Mouse (Mus musculus) urinary bladder, postnatal 14 days (tissue): Measurements from ENCODE around the gene Spag17.
A peak's percentile ranks its signal among the peaks of the same experiment; 100 is the strongest.
"Not testable (repeated sequence)": the region's sequence is repeated elsewhere in the genome, so short reads cannot be mapped to it uniquely, and the experiment has no call there.

Source experiments
- DNase-seq: peaks from one replicate; pipeline ENCODE4 v3.0.0; 2021; ENCODE audit warnings: low spot score

The Spag17 gene

DNA sequence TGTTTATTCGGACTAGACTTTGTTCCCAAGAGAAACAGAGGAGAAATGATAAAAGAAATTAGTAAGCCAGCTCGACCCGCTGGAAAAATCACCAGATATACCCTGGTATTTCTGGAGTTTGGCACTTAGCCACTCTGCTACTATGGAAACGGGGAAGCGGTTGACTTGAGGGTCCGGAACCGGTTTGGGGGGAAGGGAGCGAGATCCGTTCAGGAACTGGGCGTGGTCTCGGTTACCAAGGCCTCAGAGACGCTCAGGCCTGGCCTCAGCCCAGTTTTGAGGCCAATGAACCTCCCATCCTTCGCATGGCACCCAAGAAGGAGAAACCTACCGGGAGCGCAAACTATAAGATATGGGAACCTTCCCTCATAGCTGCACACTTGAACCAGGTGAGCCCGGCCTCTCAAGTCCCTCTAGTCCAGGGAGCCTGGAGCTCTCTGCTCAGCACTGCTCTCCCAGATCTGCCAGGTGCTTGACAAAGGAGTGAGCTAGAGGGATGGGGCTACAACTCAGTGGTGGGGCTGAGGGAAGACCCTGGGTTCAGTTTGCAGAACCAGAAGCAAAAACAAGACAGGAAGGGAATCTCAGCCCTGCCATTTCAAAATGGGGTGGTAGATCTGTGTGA is at the start of gene Spag17:
TSS of gene Spag17 (plus strand) at position 220 of the 625 bp plus-strand sequence.
- peak; percentile 58 for DNase-seq

GRCm38 (mm10) chr3:99842333-99842732 is 42.9 kb upstream of the Spag17 start:
- DNase-seq: no peak

GRCm38 (mm10) chr3:99842808-99843207 is 42.4 kb upstream of the Spag17 start:
- DNase-seq: no peak

GRCm38 (mm10) chr3:99843233-99843632 is 42.0 kb upstream of the Spag17 start:
- DNase-seq: no peak

DNA sequence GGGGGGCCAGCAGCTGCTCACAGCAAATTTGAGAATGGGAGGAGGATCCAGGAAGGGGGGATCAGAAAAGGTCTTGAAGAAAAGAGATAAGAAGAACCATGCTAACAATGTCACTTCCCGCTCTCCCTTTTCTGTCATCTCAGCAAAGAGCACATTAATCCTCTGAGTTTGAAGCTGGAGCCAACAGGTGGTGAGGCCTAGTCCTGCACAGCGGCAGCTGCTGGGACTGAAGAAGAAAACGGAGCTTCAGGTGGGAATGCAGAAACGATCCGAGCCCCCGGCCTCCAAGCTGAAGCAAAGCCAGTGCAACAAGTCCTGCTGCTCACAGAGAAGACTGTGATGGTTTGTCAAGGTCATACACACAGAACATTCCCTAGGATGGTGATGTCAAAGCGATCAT is 34.3 kb upstream of the Spag17 start:
- no peak for DNase-seq

DNA sequence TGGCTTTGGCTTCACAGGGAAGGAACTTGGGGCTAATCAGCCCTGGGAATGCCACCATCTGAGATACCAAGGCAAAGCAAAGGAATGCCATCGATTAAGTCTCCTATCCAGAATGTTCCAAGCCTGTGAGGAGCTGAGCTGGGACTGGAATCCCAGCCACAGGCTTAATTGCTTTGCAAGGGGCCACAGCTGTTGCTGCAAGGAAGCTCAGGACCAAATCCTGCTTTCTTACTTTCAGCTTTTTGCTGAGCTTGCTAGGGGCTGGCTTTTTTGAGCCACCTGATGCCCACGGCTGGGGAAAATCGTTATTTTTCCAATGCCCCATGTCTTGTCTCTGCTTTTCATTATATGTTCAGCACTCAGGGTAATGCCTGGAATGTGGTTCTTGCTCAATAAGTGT is 30.6 kb upstream of the Spag17 start:
- DNase-seq: no peak

DNA sequence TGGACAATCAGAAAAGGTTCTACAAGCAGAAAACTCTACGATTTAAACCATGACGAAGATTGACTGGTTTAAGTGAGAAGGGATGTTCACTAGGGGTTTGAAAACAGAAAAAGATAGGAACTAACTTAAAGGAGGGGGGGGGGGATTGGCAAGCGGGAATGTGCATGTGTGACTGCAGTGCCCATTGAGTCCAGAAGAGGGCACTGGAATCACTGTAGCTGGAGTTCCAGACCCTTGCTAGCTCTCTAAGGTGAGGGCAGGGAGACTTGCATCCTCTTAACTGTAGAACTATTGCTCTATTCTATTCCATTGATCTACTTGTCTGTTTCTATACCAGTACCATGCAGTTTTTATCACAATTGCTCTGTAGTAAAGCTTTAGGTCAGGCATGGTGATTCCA is 26.3 kb upstream of the Spag17 start:
- DNase-seq: no peak

GRCm38 (mm10) chr3:99864706-99865105 is 20.5 kb upstream of the Spag17 start:
- DNase-seq: no peak

- no peak for DNase-seq
Observed at GRCm38 (mm10) chr3:99875137-99875536, 10.1 kb upstream of the Spag17 start.

DNA sequence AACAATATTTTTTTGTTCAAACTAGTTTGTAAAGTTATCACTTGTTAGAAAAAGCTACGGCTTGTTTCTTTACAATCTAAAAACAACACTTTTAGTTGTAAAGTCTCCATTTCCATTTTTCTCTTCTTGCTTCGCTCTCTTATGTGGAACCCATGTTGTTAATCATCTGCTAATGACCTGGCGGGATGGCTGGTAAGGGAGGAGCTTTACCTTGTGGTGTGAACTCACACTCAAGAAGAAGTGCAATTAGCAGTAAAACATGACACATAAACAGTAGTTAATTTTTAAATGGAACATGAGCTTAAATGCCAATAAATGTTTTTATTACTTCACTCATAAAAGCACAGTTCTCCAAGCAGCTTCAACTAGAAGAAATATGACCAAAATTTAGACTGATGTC is 3.7 kb upstream of the Spag17 start:
- DNase-seq: no peak

DNA sequence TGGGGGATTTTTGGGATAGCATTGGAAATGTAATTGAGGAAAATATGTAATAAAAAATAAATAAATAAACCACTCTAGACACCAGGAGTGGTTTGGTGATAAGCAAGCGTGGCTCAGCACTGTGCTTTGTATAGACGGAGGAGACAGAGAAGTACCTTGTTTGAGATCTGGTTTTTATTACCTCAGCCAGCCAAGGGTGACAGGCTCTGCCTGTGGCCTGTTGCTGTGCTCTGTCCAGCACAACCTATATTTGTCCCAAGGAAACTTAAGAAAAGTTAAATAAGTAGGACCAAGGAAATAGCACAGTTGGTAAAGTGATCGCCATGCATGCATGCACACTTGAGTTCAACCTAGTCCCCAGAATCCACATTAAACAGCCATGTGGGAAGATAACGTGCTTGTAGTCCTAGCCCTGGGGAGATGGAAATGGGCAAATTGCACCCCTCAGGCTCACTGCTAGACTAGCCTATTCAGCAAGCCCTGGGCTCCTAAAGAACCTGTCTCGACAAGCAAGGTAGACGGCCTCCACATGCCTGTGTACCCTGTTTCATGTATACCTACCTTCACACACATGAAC is 1.1 kb upstream of the Spag17 start:
- no peak for DNase-seq

DNA sequence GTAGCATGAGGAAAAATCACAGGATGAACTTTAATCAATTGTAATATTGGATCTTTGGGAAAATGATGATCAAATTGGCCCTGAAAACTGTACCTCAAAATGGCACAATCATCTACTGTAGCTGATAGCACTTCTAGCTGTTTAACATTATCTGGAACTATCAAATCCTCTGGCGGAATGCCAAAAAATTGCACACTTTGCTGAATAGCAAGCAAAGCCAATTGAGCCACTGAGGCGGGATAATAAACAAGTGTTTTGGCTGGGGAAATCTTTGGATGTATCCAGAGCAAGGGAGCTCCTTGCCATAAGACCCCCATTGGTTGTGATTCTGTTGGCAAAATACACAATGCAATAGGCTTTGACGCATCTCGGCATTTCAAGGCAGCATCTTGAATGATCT is 9.5 kb downstream of the Spag17 start:
- not testable (repeated sequence) for DNase-seq

GRCm38 (mm10) chr3:99913809-99914439 is 28.7 kb downstream of the Spag17 start:
- DNase-seq: no peak

DNA sequence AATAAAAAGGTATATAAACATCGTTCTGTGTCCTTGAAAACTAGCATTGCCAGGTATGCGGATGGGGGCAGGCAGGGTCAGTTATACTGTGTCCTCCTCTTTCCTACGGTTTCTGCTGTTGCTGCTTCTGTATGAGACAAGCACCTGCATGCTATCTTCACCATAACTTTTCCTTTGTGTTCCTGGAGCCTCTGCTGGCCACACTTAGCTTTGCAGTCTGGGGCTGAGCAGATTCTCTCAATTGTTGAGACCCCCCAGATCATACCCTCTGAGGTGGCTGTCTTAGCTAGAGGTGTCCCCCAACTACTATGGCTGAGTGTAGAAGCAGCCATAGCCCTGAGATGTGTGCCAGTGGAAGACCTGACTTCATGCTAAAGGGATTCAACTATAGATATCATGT is 37.7 kb downstream of the Spag17 start:
- no peak for DNase-seq

DNA sequence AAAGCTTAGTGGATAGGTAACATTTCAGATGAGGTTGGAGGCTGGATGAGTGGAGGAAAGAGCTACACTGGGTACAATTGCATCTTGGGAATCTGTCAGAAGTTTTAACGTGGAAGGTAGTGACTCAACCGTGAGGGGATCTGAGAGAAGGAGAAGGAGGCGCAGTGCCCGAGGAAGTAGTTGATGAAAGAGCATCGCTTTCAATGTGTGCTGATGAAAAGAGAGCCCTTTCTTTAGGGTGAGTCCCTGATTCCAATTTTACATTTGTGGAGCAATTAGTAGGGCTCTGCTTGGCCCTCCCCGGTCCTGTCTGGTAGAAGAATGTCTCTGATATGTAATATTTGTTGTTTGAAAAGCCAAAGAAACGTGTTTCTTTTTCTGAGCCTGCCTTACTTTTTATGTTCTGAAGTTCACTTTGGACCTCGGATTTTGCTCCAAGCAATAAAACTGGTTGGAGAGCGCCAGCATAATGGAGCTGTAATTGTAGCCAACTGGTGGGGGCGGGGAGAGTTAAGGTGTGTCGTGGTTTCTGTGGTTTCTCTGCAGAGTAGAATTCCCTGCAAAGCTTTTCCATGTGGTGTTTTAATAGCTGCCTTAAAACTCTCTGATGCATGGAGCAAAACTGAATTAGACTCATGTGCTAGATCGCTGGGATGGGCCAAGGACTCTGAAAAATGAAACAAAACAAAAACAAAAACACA is 45.9 kb downstream of the Spag17 start:
- peak; percentile 14 for DNase-seq

DNA sequence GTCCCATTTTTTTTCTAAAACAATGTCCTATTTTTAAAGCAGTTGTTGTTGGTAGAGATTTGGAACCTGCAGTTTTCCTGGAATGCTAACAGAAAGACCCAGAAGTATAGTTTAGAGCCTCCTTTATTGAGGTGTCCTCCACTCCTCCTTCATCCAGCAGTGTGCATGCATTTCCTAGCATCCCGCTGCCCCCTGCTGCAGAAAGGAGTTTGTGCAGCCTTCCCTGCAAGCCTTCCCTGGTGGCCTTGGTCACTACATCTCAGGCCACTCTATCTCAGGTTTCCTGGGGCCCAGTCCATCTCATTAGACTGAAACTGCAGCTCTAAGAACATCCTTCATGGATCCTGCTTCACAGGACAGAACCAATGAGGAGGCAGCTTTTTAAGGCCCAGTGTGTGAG is 51.0 kb downstream of the Spag17 start:
- peak; percentile 7 for DNase-seq

DNA sequence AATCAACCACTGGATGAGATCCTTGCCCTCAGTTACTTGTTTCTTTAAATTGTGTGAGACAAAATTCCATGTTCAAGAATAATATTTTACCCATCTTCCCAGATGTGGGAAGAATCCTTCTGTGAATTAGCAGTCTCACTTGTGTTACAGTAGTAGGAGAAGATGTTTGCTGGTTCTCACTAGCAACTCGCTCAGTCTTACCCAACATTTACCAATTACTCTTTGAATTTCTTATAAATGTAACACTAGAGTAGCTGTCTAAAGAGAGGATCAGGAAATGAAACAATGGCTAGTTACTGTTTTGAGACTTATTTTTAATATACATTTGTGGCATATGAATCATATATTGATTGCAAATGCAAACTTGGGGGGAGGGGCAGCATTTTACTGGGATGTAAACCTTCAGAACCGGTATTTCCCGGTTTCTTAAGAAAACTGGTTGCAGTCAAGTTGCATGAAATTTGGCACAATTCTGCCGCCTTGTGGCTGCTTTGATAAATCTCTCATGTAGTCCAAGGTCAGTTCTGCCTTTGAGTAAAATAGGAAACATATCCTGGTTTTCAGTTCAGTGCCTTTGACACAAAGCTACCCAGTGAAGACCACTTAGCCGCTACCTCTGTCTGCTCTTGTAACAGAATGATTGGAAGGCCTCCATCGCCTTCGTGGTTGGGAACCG is 53.5 kb downstream of the Spag17 start:
- peak; percentile 69 for DNase-seq

DNA sequence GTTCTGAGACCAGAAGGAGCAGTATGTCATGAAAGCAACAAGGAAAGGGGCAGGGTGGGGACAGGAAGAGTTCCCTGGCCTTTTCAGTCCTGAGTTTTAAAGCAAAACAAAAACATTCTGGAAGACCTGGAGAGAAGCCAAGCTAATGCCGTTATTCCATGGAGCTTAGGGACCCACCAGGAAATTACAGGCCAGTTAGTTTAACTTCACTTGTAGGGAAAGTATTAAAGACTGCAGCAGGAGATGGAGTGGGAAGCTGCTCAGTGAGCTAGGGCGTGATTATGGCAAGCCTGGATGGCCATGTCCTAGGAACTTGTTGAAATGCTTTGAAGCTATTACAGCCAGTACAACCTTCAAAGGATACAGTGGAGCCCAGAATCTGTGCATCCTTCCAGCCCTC is 60.0 kb downstream of the Spag17 start:
- no peak for DNase-seq

DNA sequence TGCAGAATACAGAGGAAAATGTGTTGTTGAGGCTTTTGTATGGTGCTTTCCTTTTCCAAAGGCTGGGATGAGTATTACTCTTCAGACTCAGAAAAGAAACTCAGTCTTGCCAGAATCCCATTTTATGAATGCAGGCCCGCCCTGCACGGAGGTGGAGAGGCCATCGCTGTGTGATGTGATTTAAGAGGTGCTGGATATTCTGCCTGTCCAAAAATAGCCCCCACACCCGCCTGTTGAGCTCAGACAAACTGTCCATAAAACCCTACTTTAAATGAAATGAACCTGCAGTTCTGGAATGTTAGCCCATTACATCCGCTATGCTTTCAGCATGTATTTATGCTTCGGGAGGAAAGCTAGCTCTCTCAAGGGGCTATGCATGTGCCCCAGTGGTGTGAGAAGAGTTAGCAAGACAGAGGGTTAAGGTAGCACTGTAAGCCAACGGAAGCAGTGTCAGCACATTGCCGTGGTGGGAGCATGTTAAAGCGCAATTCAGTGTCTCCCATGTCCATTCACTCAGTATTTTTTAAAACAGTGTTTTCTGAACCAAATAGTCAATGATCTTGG is 68.9 kb downstream of the Spag17 start:
- no peak for DNase-seq

- DNase-seq: no peak
Observed at GRCm38 (mm10) chr3:99956517-99956916, 71.3 kb downstream of the Spag17 start.

- no peak for DNase-seq
Observed at GRCm38 (mm10) chr3:99959805-99960485, 74.7 kb downstream of the Spag17 start.

GRCm38 (mm10) chr3:99964345-99964744 is 79.1 kb downstream of the Spag17 start:
- DNase-seq: no peak
